Mouse (Mus musculus): ENCODE measurements around the gene Camsap1. TPM values are rescaled to one million over a fixed set of nuclear protein-coding genes. Genes with fewer than 3 reads are reported as not detected.

The Camsap1 gene
- 82.1 and 95.9 TPM in 2 replicates for polyA plus RNA-seq (2014; fragmentation: Nextera tagmentation; extraction: Ambion mirVana)

GRCm38 (mm10) chr2:25983159-25983907 is at the start of gene Camsap1:
Camsap1 (minus strand) TSS chr2:25983282.
- H3K9me3 ChIP-seq (ENCODE audit: control insufficient read depth, low read length): no peaks in the 10 kb centered on the region
- peak; percentile 99 for ATAC-seq (ENCODE audit: low FRiP score, low TSS enrichment)
- DNase-seq: peak; percentile 99
- peaks cover 38% of the 10 kb centered on the region for H3K4me1 ChIP-seq (ENCODE audit: control insufficient read depth, insufficient read depth, low read length)
- peak within 1 kb of the TSS; percentile 90 for H3K4me3 ChIP-seq (replicated peaks; ENCODE audit: low read depth, low read length)
- 0 out of 2 replicates have a peak, but pooled peaks cover 5% of the 10 kb centered on the region for H3K36me3 ChIP-seq (ENCODE audit: control insufficient read depth, insufficient read depth, low read length)
- WGBS: under 1% methylated on average over 62 of the region's 64 CpGs
- H3K27me3 ChIP-seq (ENCODE audit: control insufficient read depth, insufficient read depth, low read length): no peaks in the 10 kb centered on the region
- peak within 1 kb of the TSS; percentile 70 for H3K4me2 ChIP-seq (ENCODE audit: low read length)
- peak within 1 kb of the TSS; percentile 96 for H3K27ac ChIP-seq (replicated peaks; ENCODE audit: low read depth, low read length)
- peak within 1 kb of the TSS; percentile 97 for H3K9ac ChIP-seq (replicated peaks; ENCODE audit: low read length)

GRCm38 (mm10) chr2:26030288-26030687 is 47.2 kb upstream of the Camsap1 start:
- no peaks in the 10 kb centered on the region for H3K36me3 ChIP-seq (ENCODE audit: control insufficient read depth, insufficient read depth, low read length)
- WGBS: 56% methylated on average over 3 of the region's 3 CpGs
- ATAC-seq (ENCODE audit: low FRiP score, low TSS enrichment) (no peak), DNase-seq (peak; percentile 17)
- H3K9me3 ChIP-seq (ENCODE audit: control insufficient read depth, low read length): no peaks in the 10 kb centered on the region
- no peak overlapping the region for H3K9ac ChIP-seq (replicated peaks; ENCODE audit: low read length)
- H3K4me1 ChIP-seq (ENCODE audit: control insufficient read depth, insufficient read depth, low read length): no peaks in the 10 kb centered on the region
- H3K27ac ChIP-seq (replicated peaks; ENCODE audit: low read depth, low read length): no peak overlapping the region
- no peak overlapping the region for H3K4me3 ChIP-seq (replicated peaks; ENCODE audit: low read depth, low read length)
- no peaks in the 10 kb centered on the region for H3K27me3 ChIP-seq (ENCODE audit: control insufficient read depth, insufficient read depth, low read length)
- H3K4me2 ChIP-seq (ENCODE audit: low read length): no peak overlapping the region

GRCm38 (mm10) chr2:26024138-26025075 is 41.3 kb upstream of the Camsap1 start:
- Histone ChIP-seq H3K27me3 (ENCODE audit: control insufficient read depth, insufficient read depth, low read length) (no peaks in the 10 kb centered on the region), H3K9me3 (ENCODE audit: control insufficient read depth, low read length) (no peaks in the 10 kb centered on the region), H3K4me2 (ENCODE audit: low read length) (no peak overlapping the region), H3K4me3 (replicated peaks; ENCODE audit: low read depth, low read length) (no peak overlapping the region), H3K9ac (replicated peaks; ENCODE audit: low read length) (no peak overlapping the region), H3K36me3 (ENCODE audit: control insufficient read depth, insufficient read depth, low read length) (no peaks in the 10 kb centered on the region), H3K4me1 (ENCODE audit: control insufficient read depth, insufficient read depth, low read length) (peaks cover 7% of the 10 kb centered on the region), H3K27ac (replicated peaks; ENCODE audit: low read depth, low read length) (no peak overlapping the region)
- ATAC-seq (ENCODE audit: low FRiP score, low TSS enrichment) (no peak), DNase-seq (peak; percentile 75)
- 30% methylated on average over 4 of the region's 4 CpGs for WGBS

GRCm38 (mm10) chr2:26022626-26023025 is 39.5 kb upstream of the Camsap1 start:
- Histone ChIP-seq H3K27me3 (ENCODE audit: control insufficient read depth, insufficient read depth, low read length) (no peaks in the 10 kb centered on the region), H3K4me2 (ENCODE audit: low read length) (no peak overlapping the region), H3K4me3 (replicated peaks; ENCODE audit: low read depth, low read length) (no peak overlapping the region), H3K36me3 (ENCODE audit: control insufficient read depth, insufficient read depth, low read length) (no peaks in the 10 kb centered on the region), H3K27ac (replicated peaks; ENCODE audit: low read depth, low read length) (no peak overlapping the region), H3K9ac (replicated peaks; ENCODE audit: low read length) (no peak overlapping the region), H3K4me1 (ENCODE audit: control insufficient read depth, insufficient read depth, low read length) (peaks cover 7% of the 10 kb centered on the region), H3K9me3 (ENCODE audit: control insufficient read depth, low read length) (no peaks in the 10 kb centered on the region)
- ATAC-seq (ENCODE audit: low FRiP score, low TSS enrichment): no peak
- no peak for DNase-seq
- WGBS: 82% methylated on average over 1 of the region's 1 CpGs

- ATAC-seq (ENCODE audit: low FRiP score, low TSS enrichment): no peak; the same call in 1 of the 2 replicates
- H3K27ac ChIP-seq (replicated peaks; ENCODE audit: low read depth, low read length): peak overlapping the region; percentile 37; the same call in 1 of the 2 replicates
- WGBS: 79% methylated on average over 8 of the region's 8 CpGs
Observed at GRCm38 (mm10) chr2:26022258-26022565, 39.1 kb upstream of the Camsap1 start.

GRCm38 (mm10) chr2:26021561-26022257 is 38.6 kb upstream of the Camsap1 start, which contains the start of gene Ubac1:
Ubac1 (minus strand) TSS chr2:26021747.
- peaks cover 7% of the 10 kb centered on the region for H3K4me1 ChIP-seq (ENCODE audit: control insufficient read depth, insufficient read depth, low read length)
- peak within 1 kb of the TSS; percentile 81 for H3K9ac ChIP-seq (replicated peaks; ENCODE audit: low read length)
- no peaks in the 10 kb centered on the region for H3K36me3 ChIP-seq (ENCODE audit: control insufficient read depth, insufficient read depth, low read length)
- ATAC-seq (ENCODE audit: low FRiP score, low TSS enrichment) (peak; percentile 92), DNase-seq (peak; percentile 97)
- no peaks in the 10 kb centered on the region for H3K9me3 ChIP-seq (ENCODE audit: control insufficient read depth, low read length)
- peak within 1 kb of the TSS; percentile 93 for H3K4me2 ChIP-seq (ENCODE audit: low read length)
- H3K27ac ChIP-seq (replicated peaks; ENCODE audit: low read depth, low read length): peak within 1 kb of the TSS; percentile 82
- no peaks in the 10 kb centered on the region for H3K27me3 ChIP-seq (ENCODE audit: control insufficient read depth, insufficient read depth, low read length)
- WGBS: 6% methylated on average over 49 of the region's 50 CpGs
- H3K4me3 ChIP-seq (replicated peaks; ENCODE audit: low read depth, low read length): peak within 1 kb of the TSS; percentile 83

More at GRCm38 (mm10) chr2:26022258-26022565, 39.1 kb upstream of the Camsap1 start:
- H3K36me3 ChIP-seq (ENCODE audit: control insufficient read depth, insufficient read depth, low read length): no peaks in the 10 kb centered on the region
- H3K9ac ChIP-seq (replicated peaks; ENCODE audit: low read length): no peak overlapping the region
- H3K27me3 ChIP-seq (ENCODE audit: control insufficient read depth, insufficient read depth, low read length): no peaks in the 10 kb centered on the region
- peaks cover 7% of the 10 kb centered on the region for H3K4me1 ChIP-seq (ENCODE audit: control insufficient read depth, insufficient read depth, low read length)
- DNase-seq: no peak
- H3K9me3 ChIP-seq (ENCODE audit: control insufficient read depth, low read length): no peaks in the 10 kb centered on the region
- peak overlapping the region; percentile 93 for H3K4me2 ChIP-seq (ENCODE audit: low read length)
- no peak overlapping the region for H3K4me3 ChIP-seq (replicated peaks; ENCODE audit: low read depth, low read length)

- peak overlapping the region; percentile 83 for H3K4me3 ChIP-seq (replicated peaks; ENCODE audit: low read depth, low read length)
- ATAC-seq (ENCODE audit: low FRiP score, low TSS enrichment): peak; percentile 15
- no peaks in the 10 kb centered on the region for H3K27me3 ChIP-seq (ENCODE audit: control insufficient read depth, insufficient read depth, low read length)
- 2% methylated on average over 38 of the region's 38 CpGs for WGBS
- H3K4me2 ChIP-seq (ENCODE audit: low read length): peak overlapping the region; percentile 93
- no peaks in the 10 kb centered on the region for H3K9me3 ChIP-seq (ENCODE audit: control insufficient read depth, low read length)
- peak; percentile 41 for DNase-seq
- peaks cover 7% of the 10 kb centered on the region for H3K4me1 ChIP-seq (ENCODE audit: control insufficient read depth, insufficient read depth, low read length)
- H3K27ac ChIP-seq (replicated peaks; ENCODE audit: low read depth, low read length): peak overlapping the region; percentile 82
- peak overlapping the region; percentile 81 for H3K9ac ChIP-seq (replicated peaks; ENCODE audit: low read length)
- H3K36me3 ChIP-seq (ENCODE audit: control insufficient read depth, insufficient read depth, low read length): peaks cover under 1% of the 10 kb centered on the region; the same call in 1 of the 2 replicates
Observed at GRCm38 (mm10) chr2:26020714-26021560, 37.9 kb upstream of the Camsap1 start.

Data from midbrain, embryonic 14.5 days (tissue).